Mouse (Mus musculus) lung, postnatal 4 days (tissue): ENCODE measurements around the gene Abcb6.
A peak's percentile ranks its signal among the peaks of the same experiment; 100 is the strongest.

Experiments used
- DNase-seq, 2 experiments: peaks; one replicate each; pipeline ENCODE4 v3.0.0; 2021

The Abcb6 gene

GRCm38 (mm10) chr1:75142301-75143261 lies 37.6 kb downstream of the Abcb6 start, which contains the start of the genes Cnppd1 and Retreg2:
Gene Cnppd1, minus strand, starts transcription at chr1:75142711.
Gene Retreg2, plus strand, starts transcription at chr1:75142778.
- DNase-seq = peak; percentile 96 to 97

- peak; percentile 81 to 85 for DNase-seq
Observed at GRCm38 (mm10) chr1:75141486-75142190, 38.6 kb downstream of the Abcb6 start.

GRCm38 (mm10) chr1:75140601-75141190 lies 39.5 kb downstream of the Abcb6 start:
- peak in 1 of 2 experiments; percentile 13 for DNase-seq

- DNase-seq = no peak
Observed at GRCm38 (mm10) chr1:75138448-75138847, 41.7 kb downstream of the Abcb6 start.

GRCm38 (mm10) chr1:75136730-75137129 lies 43.5 kb downstream of the Abcb6 start:
- DNase-seq = no peak

- DNase-seq = no peak
Observed at GRCm38 (mm10) chr1:75136293-75136692, 43.9 kb downstream of the Abcb6 start.

- DNase-seq = no peak
Observed at GRCm38 (mm10) chr1:75133421-75134207, 46.6 kb downstream of the Abcb6 start, which contains the start of gene Slc23a3. Gene Slc23a3, minus strand, starts transcription at chr1:75133890.

GRCm38 (mm10) chr1:75128641-75129040 lies 51.6 kb downstream of the Abcb6 start:
- no peak for DNase-seq

- no peak for DNase-seq
Observed at GRCm38 (mm10) chr1:75125418-75125817, 54.8 kb downstream of the Abcb6 start.

- peak; percentile 96 for DNase-seq
Observed at GRCm38 (mm10) chr1:75124346-75125321, 55.6 kb downstream of the Abcb6 start, which contains the start of gene Nhej1. Gene Nhej1, minus strand, starts transcription at chr1:75125200.

GRCm38 (mm10) chr1:75122211-75122610 lies 58.0 kb downstream of the Abcb6 start:
- DNase-seq = no peak
